Mouse (Mus musculus) limb, embryonic 15.5 days (tissue): ENCODE results near the gene Smc1b. TPM values are rescaled to one million over a fixed set of nuclear protein-coding genes. Genes with fewer than 3 reads are reported as not detected.

Experiments
- polyA plus RNA-seq: library from polyadenylated mRNA; unstranded; fragments of >200 nt; fragmentation: Nextera tagmentation; extraction: Ambion mirVana; gene quantifications from 2 replicates; pipeline ENCODE4 v1.2.1, GENCODE M21; 2015

Smc1b gene
- polyA plus RNA-seq, 1 experiment from 2014 or later = 0.22 TPM

Other genes with a start within 250 kb of the Smc1b start
- gene Gm29666, start 211.9 kb downstream of the Smc1b start, polyA plus RNA-seq = 0.42 and 0.60 TPM in 2 replicates
- gene Nup50, start 208.6 kb downstream of the Smc1b start, polyA plus RNA-seq = 29.2 and 31.4 TPM in 2 replicates
- 8.1 and 8.7 TPM in 2 replicates for gene 5031439G07Rik, start 143.4 kb downstream of the Smc1b start, polyA plus RNA-seq
- gene Upk3a, start 114.8 kb downstream of the Smc1b start, polyA plus RNA-seq = 0.14 TPM in 1 of 2 replicates, not detected in the other
- 20.4 and 21.1 TPM in 2 replicates for gene Fam118a, start 103.0 kb downstream of the Smc1b start, polyA plus RNA-seq
- 0.36 and 0.42 TPM in 2 replicates for gene Ribc2, start 114 bp upstream of the Smc1b start, polyA plus RNA-seq
- gene Fbln1, start 74.0 kb upstream of the Smc1b start, polyA plus RNA-seq = 258 and 267 TPM in 2 replicates
- 283 and 286 TPM in 2 replicates for gene Atxn10, start 204.3 kb upstream of the Smc1b start, polyA plus RNA-seq